Mouse (Mus musculus): ENCODE data around the gene Uhrf1. TPM values are rescaled to one million over a fixed set of nuclear protein-coding genes. Genes with fewer than 3 reads are reported as not detected.

Gene Uhrf1
- total RNA-seq, 4 experiments from 2014 or later, result 1.5 to 2.6 (median 2.2) TPM

DNA sequence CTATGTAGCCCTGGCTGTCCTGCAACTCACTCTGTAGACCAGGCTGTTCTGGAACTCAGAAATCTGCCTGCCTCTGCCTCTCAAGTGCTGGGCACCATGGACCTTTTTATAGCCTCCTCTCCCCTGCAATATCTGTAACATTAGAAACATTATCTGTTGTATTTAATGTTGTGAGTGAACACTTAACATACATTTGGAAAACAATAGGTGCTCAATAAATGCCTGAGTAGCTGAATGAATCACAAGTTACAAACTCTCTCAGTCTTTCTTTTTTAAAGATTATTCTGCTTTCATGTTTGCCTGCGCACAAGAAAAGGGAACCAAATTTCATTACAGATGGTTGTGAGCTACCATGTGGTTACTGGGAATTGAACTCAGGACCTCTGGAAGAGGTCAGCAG lies 4.9 kb upstream of the Uhrf1 start:
- DNase-seq (ENCODE audit: low spot score), result no peak

GRCm38 (mm10) chr17:56300186-56300585 lies 2.9 kb upstream of the Uhrf1 start, which contains the start of gene Arrdc5:
Gene Arrdc5, minus strand, starts transcription at chr17:56300286.
- no peak for DNase-seq (ENCODE audit: low spot score)

- DNase-seq (ENCODE audit: low spot score), result no peak
These were observed 641 bp upstream of the Uhrf1 start for GRCm38 (mm10) chr17:56302363-56302996.

DNA sequence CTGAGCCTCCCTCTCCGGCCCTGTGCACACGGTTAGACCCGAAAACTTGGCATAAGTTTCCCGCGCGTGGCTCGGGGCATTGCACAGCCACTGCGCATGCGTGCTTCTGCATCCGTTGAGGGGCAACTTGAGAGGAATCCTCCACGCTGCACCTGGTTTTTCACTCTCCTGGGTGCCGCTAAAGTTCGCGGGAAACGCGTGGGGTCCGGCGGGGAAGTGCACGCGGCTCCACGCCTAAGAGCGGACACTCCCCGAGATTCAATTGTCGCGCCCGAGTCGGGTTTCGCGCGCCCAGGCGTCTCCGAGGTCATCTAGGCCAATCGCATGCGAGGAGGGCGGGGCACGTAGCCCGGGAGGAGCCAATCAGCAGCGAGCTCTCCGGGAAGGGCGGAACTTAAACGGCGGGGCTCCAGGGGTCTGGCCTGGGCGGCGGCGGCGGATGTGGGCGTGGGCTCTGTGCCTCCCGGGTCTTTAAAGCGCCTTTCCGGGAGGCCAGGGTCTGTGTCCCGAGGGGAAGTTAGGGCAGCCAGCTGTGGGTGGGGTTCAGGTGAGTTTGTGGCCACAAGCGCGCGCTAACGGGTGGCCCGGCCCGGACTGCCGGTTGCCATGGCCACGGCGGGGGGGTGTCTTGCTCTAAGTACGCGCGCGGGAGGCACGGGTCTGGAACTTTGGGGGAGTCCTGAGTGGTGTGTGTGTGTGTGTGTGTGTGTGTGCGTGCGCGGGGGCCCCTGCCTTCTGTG lies 896 bp downstream of the Uhrf1 start:
- peak; percentile 94 for DNase-seq (ENCODE audit: low spot score)

DNA sequence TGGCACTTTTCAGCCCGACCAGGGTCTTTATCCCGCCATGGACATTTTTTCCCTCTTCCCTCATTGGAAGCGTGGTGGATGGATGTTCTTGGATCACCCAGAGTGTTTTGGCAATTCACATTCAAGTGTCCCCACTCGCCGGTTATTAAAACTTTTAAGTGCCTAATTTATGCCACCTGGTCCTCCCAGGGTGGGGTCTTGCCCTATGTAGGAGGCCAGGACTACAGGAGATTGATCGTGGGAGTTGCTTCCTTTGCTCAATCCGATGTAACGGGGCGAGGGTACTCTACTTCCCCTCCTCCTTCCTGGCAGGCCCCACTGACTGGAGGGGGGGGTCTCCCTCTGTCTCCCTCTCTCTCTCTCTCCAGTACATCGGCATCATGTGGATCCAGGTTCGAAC lies 1.6 kb downstream of the Uhrf1 start:
- DNase-seq (ENCODE audit: low spot score), result no peak

- DNase-seq (ENCODE audit: low spot score), result no peak
These were observed 2.0 kb downstream of the Uhrf1 start for GRCm38 (mm10) chr17:56305156-56305555.

- DNase-seq (ENCODE audit: low spot score), result no peak
These were observed 2.7 kb downstream of the Uhrf1 start for GRCm38 (mm10) chr17:56305826-56306225.

GRCm38 (mm10) chr17:56308088-56308487 lies 5.0 kb downstream of the Uhrf1 start:
- no peak for DNase-seq (ENCODE audit: low spot score)

DNA sequence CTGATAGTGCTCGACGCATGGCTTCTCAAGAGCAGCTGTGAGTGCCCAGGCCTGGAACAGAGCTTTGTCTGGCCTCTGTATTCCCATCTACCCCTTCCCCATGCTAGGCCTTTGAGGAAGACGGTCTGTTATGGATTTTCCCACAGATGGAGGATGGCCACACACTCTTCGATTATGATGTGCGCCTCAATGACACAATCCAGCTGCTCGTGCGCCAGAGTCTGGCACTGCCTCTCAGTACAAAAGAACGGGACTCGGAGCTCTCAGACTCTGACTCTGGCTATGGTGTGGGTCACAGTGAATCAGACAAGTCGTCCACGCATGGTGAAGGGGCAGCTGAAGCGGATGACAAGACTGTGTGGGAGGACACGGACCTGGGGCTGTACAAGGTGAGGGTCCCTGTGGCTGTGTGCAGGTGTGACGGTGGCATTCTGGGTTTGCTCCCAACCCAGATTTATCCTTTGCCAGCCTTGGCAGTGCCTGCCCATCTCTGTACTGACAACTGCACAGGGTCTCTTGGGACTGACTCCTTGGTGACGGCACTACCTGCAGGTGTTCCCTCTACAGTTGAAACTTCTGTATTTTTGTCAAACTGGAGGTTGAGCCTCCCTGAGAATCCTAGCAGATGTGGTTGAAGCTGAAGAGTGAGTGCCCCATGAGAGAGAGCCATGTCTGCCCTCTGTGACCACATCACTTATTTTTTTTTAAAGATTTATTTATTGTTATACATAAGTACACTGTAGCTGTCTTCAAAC lies 6.2 kb downstream of the Uhrf1 start:
- DNase-seq (ENCODE audit: low spot score), result no peak

DNA sequence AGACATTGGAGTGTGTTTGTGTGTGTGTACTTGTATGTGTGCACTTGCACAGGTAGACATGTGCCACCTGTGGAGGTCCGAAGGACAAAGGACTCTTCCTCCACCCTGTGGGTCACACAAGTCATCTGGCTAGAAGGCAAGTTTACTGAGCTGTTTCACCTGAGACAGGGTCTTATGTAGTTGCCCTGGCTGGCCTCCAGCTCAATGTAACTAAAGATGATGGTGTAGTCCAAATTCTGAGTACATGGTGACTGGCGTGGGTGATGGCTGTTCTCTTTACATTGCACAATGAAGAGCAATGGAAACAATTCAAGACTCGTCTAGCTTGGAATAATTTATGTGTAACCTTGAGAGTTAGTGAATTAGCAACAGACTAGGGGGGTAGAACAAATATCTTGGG lies 21.3 kb downstream of the Uhrf1 start:
- no peak for DNase-seq (ENCODE audit: low spot score)

DNA sequence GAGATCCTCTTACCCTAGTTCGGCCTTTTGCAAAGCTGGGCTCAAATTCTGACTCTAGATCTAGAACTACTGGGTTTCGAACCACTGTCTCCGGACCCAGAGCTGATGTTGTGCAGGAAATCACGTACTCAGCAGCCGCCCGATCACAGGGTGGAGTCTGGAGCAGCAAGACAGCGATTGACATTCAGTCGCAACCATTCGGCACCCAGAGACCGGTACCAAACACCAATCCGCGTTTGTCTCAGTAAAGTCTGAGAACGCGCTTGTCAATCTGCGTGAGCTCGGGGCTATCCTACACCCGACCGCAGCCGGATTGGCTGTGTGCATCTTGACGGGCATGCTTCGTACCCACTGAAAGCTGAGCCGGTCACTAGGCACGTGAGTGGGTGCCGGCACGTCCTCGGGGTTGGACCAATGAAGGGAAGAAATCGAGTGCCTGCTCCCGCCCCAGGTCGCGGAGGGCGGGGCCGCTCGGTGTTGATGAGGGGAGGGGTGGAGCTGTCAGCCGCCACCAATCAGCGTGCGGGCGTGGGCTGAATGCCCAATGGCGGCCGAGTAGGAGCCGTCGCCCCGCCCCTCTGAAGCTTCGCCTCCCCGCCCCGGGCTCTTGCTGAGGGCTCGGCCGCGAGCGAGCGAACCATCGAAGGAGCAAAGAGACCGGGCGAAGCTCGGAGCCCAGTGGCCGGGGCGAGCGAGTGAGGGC lies 22.5 kb downstream of the Uhrf1 start, which contains the start of gene Kdm4b:
Gene Kdm4b, plus strand, starts transcription at position 613 of the 703 bp plus-strand sequence.
- DNase-seq (ENCODE audit: low spot score), result peak; percentile 99

- DNase-seq (ENCODE audit: low spot score), result no peak
These were observed 23.3 kb downstream of the Uhrf1 start for GRCm38 (mm10) chr17:56326153-56327147.

- no peak for DNase-seq (ENCODE audit: low spot score)
These were observed 26.1 kb downstream of the Uhrf1 start for GRCm38 (mm10) chr17:56329267-56329666.

DNA sequence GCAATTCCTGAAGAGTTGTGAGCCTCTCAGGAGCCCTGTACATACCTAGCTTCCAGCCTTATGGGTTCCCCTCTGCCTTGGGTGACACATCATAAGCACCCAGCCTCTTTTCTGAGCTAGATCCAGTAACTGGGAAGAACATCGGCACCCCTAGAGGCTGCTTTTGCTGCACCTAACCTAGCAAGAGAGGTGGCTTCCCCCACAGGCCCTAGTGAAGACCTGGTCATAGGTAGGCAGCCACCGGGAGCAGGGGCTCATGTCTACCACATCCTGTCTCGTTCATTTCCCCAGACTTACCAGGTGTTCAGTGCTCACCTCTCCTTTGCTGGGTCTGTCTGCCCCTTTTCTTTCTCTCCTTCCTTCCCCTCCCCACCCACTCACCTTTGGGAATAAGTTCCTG lies 27.2 kb downstream of the Uhrf1 start:
- no peak for DNase-seq (ENCODE audit: low spot score)

DNA sequence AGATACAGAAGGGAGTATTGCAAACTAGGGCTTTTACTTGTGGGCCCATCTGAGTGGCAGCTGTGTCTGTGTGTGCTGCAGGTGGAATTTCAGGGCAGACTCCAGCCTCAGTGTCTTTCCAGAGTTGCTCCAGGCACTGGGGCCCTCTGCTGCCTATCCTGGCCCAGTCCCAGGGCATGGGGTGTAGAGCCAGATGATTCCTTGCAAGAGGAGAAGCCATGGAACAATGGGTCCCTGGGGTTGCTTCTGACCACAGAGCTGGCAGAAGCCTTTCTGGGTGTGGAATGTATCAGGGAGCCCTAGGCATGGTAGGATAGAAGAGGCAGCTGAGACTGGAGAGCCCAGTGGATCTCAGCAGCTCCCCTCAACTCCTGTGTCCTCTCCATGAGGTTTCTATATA lies 28.1 kb downstream of the Uhrf1 start:
- no peak for DNase-seq (ENCODE audit: low spot score)

GRCm38 (mm10) chr17:56332987-56333386 lies 29.9 kb downstream of the Uhrf1 start:
- no peak for DNase-seq (ENCODE audit: low spot score)

GRCm38 (mm10) chr17:56337190-56337589 lies 34.1 kb downstream of the Uhrf1 start:
- peak; percentile 54 for DNase-seq (ENCODE audit: low spot score)

GRCm38 (mm10) chr17:56337791-56338190 lies 34.7 kb downstream of the Uhrf1 start:
- no peak for DNase-seq (ENCODE audit: low spot score)

GRCm38 (mm10) chr17:56338909-56339308 lies 35.8 kb downstream of the Uhrf1 start:
- no peak for DNase-seq (ENCODE audit: low spot score)

- no peak for DNase-seq (ENCODE audit: low spot score)
These were observed 37.6 kb downstream of the Uhrf1 start for GRCm38 (mm10) chr17:56340717-56341116.

DNA sequence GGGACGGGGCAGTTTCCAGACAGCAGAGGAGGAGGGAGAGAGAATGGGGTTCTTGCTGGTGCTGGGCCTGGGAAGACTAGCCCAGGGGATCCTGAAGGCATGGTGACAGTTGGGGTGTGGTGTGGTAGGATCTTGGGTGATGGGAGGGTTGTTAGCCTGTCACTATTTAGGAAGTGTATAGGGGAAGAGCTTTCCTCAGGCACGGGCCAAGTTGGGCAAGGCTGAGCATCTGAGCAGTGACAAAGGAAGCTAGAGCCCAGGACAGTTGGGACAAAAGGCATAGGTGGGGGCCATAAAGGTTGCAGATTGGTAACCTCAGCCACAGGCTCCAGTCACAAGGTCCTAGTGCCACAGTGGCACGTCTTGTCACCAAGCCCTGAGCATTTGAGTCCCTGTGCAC lies 40.3 kb downstream of the Uhrf1 start:
- no peak for DNase-seq (ENCODE audit: low spot score)

Data from heart, adult 8-10 months (tissue).